Mouse (Mus musculus) midbrain, embryonic 13.5 days (tissue): ENCODE measurements around the gene Kremen1. TPM values are rescaled to one million over a fixed set of nuclear protein-coding genes. Genes with fewer than 3 reads are reported as not detected.

ENCODE experiments used
- ATAC-seq: fragments of 200-750 bp; cut with Nextera tagmentation; 2 replicates; pipeline ENCODE4 v1.8.0; 2017; ENCODE audit warnings: mild to moderate bottlenecking, moderate TSS enrichment, moderate library complexity
- H3K27ac ChIP-seq: fragments of 300-500 bp; sonication (generic); 2 replicates; pipeline ENCODE4 v1.5.1; 2015; ENCODE audit warnings: inconsistent platforms, mild to moderate bottlenecking, moderate library complexity
- H3K27me3 ChIP-seq: fragments of 300-500 bp; sonication (generic); 2 replicates; pipeline ENCODE4 v1.6.1; 2015; ENCODE audit warnings: mild to moderate bottlenecking, inconsistent platforms
- H3K36me3 ChIP-seq: fragments of 300-500 bp; sonication (generic); 2 replicates; pipeline ENCODE4 v1.6.1; 2015; ENCODE audit warnings: mild to moderate bottlenecking, inconsistent platforms
- H3K4me1 ChIP-seq: fragments of 300-500 bp; sonication (generic); replicated peaks from 2 replicates; pipeline ENCODE4 v1.6.1; 2015; ENCODE audit warnings: inconsistent platforms
- H3K4me2 ChIP-seq: fragments of 300-500 bp; sonication (generic); replicated peaks from 2 replicates; pipeline ENCODE4 v1.6.1; 2015; ENCODE audit warnings: moderate library complexity, mild to moderate bottlenecking, inconsistent platforms
- H3K4me3 ChIP-seq: fragments of 300-500 bp; sonication (generic); replicated peaks from 2 replicates; pipeline ENCODE4 v1.5.1; 2015; ENCODE audit warnings: mild to moderate bottlenecking, inconsistent platforms
- H3K9ac ChIP-seq: fragments of 300-500 bp; sonication (generic); replicated peaks from 2 replicates; pipeline ENCODE4 v1.6.1; 2015; ENCODE audit warnings: mild to moderate bottlenecking, inconsistent platforms
- H3K9me3 ChIP-seq: fragments of 300-500 bp; sonication (generic); 2 replicates; pipeline ENCODE4 v1.6.1; 2016; ENCODE audit warnings: mild to moderate bottlenecking, inconsistent platforms
- WGBS: fragments of 180-500 bp; shearing (Covaris S2); methylation state at CpG from one replicate; pipeline ENCODE4 v1.1.7; 2015; 5-methylcytosine and 5-hydroxymethylcytosine counted together
- polyA plus RNA-seq: library from polyadenylated mRNA; unstranded; fragments of >200 nt; fragmentation: Nextera tagmentation; extraction: Ambion mirVana; gene quantifications from 2 replicates; pipeline ENCODE4 v1.2.1, GENCODE M21; 2015

Gene Kremen1
- polyA plus RNA-seq, 1 experiment from 2014 or later: 7.5 TPM

DNA sequence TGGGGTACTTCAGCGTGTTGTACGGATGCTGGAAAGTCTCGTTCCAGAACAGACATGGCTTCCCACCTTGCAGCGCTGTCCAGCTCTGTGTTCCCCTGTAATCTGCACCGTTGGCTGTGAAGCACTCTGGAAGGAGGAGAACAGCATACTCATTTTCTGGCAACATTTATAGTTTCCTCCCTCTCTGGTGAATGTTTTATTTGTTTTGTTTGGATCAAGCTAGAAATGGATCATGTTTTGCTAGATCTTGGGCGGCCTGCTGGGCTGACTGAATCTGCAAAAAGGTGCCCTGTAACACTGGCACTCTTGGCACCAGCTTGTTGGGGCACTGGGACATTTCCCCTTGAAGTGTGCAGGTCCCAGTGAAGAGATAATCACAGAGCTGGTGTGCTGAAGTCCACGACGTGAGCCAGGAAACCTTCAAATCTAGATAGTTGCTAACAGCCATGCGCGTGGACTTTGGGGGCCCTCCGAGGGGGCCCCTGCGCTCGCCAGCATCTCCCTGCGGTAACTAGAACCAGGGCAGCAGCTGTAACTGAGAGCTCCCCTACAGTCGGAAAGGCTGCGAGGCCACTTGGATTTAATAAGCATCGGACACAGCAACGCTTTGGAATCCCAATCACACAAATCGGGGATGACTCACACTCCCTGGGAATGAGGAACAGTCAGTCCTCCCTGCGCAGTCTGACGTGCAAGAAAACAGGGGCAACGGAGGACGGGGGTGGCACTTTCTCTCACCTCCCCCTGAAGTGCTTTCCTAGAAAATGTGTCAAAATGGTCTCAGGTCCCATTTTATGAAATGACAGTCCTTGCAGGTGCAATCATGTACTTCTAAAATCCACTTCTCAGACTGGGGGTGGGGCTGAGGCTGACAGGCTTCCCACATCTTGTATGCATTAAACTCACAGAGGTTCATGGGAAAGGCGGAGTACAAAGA lies 17.3 kb downstream of the Kremen1 start:
- Histone ChIP-seq H3K4me3 (no peak overlapping the region), H3K36me3 (no peaks in the 10 kb centered on the region; the same call in 1 of the 2 replicates), H3K9me3 (no peaks in the 10 kb centered on the region), H3K4me2 (no peak overlapping the region), H3K27ac (no peak overlapping the region), H3K9ac (no peak overlapping the region), H3K27me3 (no peaks in the 10 kb centered on the region), H3K4me1 (peaks cover 38% of the 10 kb centered on the region)
- no peak for ATAC-seq
- 70% methylated on average over 24 of the region's 24 CpGs for WGBS

DNA sequence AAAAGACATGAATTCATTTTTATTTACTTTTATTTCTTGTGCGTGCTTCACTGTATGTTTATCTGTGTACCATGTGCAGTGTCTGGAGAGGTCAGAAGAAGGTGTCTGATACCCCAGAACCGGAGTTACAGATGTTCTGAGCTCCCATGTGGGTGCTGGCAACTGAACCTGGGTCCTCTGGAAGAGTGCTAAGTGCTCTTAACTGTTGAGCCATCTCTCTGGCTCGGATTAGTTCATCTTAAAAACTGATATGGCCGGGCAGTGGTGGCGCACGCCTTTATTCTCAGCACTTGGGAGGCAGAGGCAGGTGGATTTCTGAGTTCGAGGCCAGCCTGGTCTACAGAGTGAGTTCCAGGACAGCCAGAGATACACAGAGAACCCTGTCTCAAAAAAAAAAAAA lies 18.1 kb downstream of the Kremen1 start:
- Histone ChIP-seq H3K9me3 (no peaks in the 10 kb centered on the region), H3K27me3 (no peaks in the 10 kb centered on the region), H3K27ac (no peak overlapping the region), H3K9ac (no peak overlapping the region), H3K4me3 (no peak overlapping the region), H3K4me1 (peaks cover 37% of the 10 kb centered on the region), H3K36me3 (no peaks in the 10 kb centered on the region; the same call in 1 of the 2 replicates), H3K4me2 (no peak overlapping the region)
- WGBS: 95% methylated on average over 7 of the region's 7 CpGs
- no peak for ATAC-seq

DNA sequence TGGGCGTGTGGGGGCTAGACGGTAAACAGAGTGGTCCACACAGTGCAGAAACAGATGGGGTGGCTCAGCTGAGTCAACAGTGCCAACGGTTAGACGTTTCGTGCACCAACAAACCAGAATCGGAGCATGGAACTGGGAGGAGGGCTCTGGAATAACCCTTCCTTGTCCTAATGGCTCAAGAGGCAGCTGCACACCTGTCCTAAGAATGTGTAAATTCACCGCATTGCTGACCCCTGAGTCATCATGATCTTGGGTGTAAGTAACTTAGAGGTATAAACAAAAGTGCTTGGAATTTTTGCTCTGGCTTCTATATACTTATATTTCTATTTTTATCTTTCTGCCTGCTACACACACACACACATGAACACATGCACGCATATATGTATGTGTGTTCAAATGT lies 19.2 kb downstream of the Kremen1 start:
- no peak overlapping the region for H3K27ac ChIP-seq
- no peaks in the 10 kb centered on the region for H3K27me3 ChIP-seq
- H3K9ac ChIP-seq: no peak overlapping the region
- H3K4me3 ChIP-seq: no peak overlapping the region
- no peaks in the 10 kb centered on the region; the same call in 1 of the 2 replicates for H3K36me3 ChIP-seq
- H3K9me3 ChIP-seq: no peaks in the 10 kb centered on the region
- no peak overlapping the region for H3K4me2 ChIP-seq
- peaks cover 34% of the 10 kb centered on the region for H3K4me1 ChIP-seq
- 91% methylated on average over 8 of the region's 8 CpGs for WGBS
- no peak for ATAC-seq

DNA sequence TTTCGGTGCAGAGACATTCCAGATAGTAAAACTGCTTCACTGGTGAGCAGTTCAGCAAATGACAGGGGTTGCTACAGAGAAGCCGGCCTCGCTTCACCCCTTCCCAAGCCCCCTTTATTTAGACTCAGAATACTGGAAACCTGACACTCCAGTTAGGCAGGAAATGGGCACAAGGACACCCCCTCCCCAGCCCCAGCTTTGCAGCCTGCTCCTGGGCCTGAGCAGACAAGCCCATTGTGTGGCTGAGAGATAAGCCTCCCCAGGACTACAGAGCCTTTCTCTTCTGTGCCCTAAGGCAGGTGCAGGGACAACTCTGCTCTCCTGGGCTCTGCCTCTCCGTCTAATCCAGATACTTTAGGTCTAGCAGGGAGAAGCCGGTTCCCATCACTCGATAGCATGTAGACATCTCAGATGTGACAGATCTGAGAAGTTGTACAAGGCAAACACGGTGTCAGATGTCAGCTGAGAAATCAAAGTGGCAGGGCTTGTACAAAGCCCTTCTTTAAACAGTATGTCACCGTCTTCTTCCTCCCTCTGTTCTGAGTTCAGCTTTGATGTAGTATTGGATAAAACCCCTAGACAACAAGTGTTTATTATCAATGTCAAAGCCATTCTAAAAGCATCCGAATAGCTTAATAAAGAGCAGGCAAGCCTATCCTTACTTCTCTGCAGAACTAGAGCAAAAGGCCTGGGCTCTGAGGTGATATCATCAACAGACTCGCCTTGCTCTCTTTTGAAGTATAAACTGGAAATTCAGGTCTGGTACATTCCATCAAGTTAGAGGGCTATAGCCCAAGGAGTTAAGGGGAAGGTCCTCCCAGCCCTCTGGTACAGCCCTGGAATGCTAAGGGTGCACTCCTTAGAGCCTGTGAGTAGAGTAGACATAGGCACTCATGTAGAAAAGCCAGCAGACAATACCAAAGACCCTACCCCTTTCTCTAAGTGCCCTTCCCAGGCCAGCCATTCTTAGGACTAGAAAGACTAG lies 21.4 kb downstream of the Kremen1 start:
- Histone ChIP-seq H3K36me3 (no peaks in the 10 kb centered on the region; the same call in 1 of the 2 replicates), H3K9ac (peak overlapping the region; percentile 30; the same call in 1 of the 2 replicates), H3K4me1 (peaks cover 34% of the 10 kb centered on the region), H3K27me3 (no peaks in the 10 kb centered on the region), H3K4me3 (no peak overlapping the region), H3K4me2 (0 out of 2 replicates have a peak overlapping the region, but pooled peaks have one; percentile 10), H3K9me3 (no peaks in the 10 kb centered on the region), H3K27ac (peak overlapping the region; percentile 6; the same call in 1 of the 2 replicates)
- ATAC-seq: peak; percentile 88
- WGBS: 3% methylated on average over 10 of the region's 10 CpGs

DNA sequence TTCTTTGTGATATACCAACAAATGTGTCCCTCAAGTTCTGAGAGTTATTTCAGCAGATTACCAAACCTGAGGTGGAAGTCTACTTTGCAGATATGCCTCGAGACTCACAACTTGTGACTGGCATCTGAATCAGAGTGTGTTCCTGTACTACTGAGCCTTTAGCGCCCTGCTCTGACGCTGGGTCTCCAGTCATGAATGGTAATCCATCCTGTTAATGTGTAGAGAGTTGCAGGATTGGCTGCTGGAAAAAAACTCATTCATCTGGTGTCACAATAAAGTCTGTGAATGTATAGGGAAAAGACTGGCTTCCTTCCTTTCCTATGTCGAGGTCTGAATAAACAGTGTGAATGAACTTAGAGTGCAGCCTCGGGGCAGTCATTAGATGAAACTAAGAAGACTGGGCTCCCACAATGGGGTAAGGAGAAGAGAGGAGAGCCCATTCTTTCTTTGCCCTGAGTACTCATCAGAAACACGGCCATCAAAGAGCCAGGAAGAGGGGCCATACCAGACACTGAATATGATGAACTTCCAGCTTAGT lies 41.4 kb downstream of the Kremen1 start:
- WGBS: 37% methylated on average over 6 of the region's 6 CpGs
- Histone ChIP-seq H3K4me3 (no peak overlapping the region), H3K27ac (no peak overlapping the region), H3K27me3 (0 out of 2 replicates have a peak, but pooled peaks cover 3% of the 10 kb centered on the region), H3K9me3 (no peaks in the 10 kb centered on the region), H3K36me3 (no peaks in the 10 kb centered on the region), H3K4me2 (no peak overlapping the region), H3K9ac (no peak overlapping the region), H3K4me1 (peaks cover 6% of the 10 kb centered on the region; the same call in 1 of the 2 replicates)
- no peak for ATAC-seq

DNA sequence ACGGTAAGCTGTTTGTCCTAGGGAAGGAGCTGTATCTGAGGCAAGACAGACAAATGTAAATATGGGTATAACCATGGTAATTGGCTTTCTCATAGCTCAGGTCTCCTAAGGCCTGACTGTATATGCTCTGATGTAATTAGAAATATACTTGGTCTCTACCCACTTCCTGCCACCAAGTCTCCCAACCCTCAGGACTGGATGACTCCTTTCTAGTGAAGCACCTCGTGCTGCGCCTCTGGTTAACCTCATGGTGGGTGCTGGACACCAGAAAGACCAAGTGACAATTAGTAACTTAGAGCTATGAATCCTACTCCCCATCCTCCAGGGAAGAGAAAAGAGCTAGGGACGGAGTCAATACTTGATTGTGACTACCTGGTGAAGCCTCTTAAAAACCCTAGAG lies 42.0 kb downstream of the Kremen1 start:
- Histone ChIP-seq H3K9ac (no peak overlapping the region), H3K36me3 (no peaks in the 10 kb centered on the region), H3K4me3 (no peak overlapping the region), H3K4me1 (peaks cover 6% of the 10 kb centered on the region; the same call in 1 of the 2 replicates), H3K4me2 (no peak overlapping the region), H3K27me3 (0 out of 2 replicates have a peak, but pooled peaks cover 3% of the 10 kb centered on the region), H3K9me3 (no peaks in the 10 kb centered on the region), H3K27ac (no peak overlapping the region)
- ATAC-seq: no peak
- 93% methylated on average over 4 of the region's 4 CpGs for WGBS

DNA sequence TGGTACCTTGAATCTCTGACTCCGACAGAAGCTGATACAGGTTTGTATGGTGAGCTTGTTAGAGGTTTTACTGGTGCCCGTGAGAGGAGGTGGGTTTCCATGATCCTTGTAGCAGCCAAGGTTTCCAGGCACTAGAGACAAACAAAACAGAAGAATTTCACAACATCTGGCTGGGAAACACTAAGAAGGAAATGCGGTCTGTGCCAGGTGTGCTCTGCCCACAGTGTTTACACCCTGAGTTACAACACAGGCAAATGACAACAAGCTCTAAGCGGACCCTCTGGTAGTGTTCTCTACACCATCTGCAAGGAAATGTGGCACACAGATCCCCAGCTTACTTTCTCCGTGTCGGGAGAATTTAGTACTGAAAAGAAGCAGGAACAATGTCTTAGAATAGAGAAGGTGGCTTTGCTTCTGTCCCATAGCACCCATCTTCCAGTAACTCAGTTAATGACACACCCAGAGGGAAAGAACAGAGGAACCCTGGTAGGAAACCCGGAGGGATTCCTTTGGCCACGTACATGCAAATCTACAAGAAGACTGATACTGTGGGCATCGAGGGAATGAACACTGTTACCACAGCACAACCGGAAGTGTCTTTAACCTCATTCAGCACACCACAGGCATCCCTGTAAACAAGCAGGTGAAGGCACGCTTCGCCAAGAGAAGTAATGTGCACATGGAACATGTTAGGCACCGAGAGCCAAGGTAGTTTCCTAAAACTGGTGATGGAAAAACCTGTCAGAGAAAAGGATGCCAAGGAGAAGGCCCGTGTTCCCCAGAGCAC lies 45.8 kb downstream of the Kremen1 start:
- H3K9me3 ChIP-seq: no peaks in the 10 kb centered on the region
- 91% methylated on average over 14 of the region's 14 CpGs for WGBS
- H3K9ac ChIP-seq: no peak overlapping the region

DNA sequence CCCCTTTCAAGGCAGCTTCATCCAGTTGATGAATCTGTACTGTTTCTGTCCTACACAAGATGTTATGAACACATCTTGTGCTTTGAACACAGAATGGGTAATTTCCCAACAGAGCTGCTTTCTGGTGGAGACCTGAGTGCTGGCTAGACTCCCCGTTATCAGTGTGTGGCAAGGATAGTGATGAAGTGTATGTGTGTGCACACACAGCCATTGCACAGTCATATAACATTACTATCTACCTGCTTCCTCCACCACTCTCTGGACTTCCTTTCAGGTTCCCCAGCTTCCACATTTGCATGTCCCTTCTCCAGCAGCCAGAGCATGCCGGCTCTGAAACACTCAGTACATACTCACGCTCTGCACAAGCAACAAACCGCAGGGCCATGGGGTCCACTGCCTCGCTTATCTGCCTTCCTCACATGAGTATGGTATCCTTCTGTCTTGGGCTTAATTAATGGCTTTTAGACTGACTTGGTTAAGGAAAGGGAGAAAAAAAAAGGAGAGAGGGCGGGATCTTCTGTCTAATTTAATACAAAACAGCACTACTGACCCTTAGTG lies 46.8 kb downstream of the Kremen1 start:
- Histone ChIP-seq H3K4me1 (peaks cover 11% of the 10 kb centered on the region), H3K27ac (no peak overlapping the region), H3K4me3 (no peak overlapping the region), H3K9ac (no peak overlapping the region), H3K27me3 (0 out of 2 replicates have a peak, but pooled peaks cover 3% of the 10 kb centered on the region), H3K9me3 (no peaks in the 10 kb centered on the region), H3K36me3 (no peaks in the 10 kb centered on the region; the same call in 1 of the 2 replicates), H3K4me2 (no peak overlapping the region)
- 94% methylated on average over 6 of the region's 6 CpGs for WGBS
- ATAC-seq: no peak

More for the DNA sequence above, 45.8 kb downstream of the Kremen1 start:
- ATAC-seq: no peak
- Histone ChIP-seq H3K27me3 (0 out of 2 replicates have a peak, but pooled peaks cover 3% of the 10 kb centered on the region), H3K27ac (no peak overlapping the region), H3K4me3 (no peak overlapping the region), H3K4me2 (no peak overlapping the region), H3K4me1 (peaks cover 17% of the 10 kb centered on the region), H3K36me3 (no peaks in the 10 kb centered on the region)

DNA sequence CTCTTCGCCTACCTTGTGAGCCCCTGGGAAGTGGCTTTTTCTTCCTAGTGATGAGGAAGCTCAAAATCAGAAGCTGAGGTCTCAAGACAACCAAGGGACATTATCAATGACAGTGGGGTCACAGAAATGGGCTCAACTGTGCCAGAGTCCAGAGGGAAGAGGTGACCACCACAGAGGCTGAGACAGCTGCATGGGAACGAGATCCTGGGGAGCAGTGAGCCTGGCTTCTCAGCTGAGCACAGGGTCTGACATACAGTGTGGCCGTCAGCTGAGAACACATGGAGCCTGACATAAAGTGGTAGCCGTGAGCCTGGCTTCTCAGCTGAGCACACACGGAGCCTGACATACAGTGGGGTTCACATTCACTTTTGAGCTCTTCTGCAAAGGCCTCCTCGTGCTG lies 58.3 kb downstream of the Kremen1 start:
- H3K9ac ChIP-seq: no peak overlapping the region
- H3K36me3 ChIP-seq: peaks cover 3% of the 10 kb centered on the region; the same call in 1 of the 2 replicates
- no peaks in the 10 kb centered on the region for H3K9me3 ChIP-seq
- no peaks in the 10 kb centered on the region; the same call in 1 of the 2 replicates for H3K4me1 ChIP-seq
- H3K4me2 ChIP-seq: no peak overlapping the region
- no peaks in the 10 kb centered on the region for H3K27me3 ChIP-seq
- WGBS: 81% methylated on average over 6 of the region's 6 CpGs
- no peak overlapping the region for H3K4me3 ChIP-seq
- ATAC-seq: no peak
- H3K27ac ChIP-seq: no peak overlapping the region

DNA sequence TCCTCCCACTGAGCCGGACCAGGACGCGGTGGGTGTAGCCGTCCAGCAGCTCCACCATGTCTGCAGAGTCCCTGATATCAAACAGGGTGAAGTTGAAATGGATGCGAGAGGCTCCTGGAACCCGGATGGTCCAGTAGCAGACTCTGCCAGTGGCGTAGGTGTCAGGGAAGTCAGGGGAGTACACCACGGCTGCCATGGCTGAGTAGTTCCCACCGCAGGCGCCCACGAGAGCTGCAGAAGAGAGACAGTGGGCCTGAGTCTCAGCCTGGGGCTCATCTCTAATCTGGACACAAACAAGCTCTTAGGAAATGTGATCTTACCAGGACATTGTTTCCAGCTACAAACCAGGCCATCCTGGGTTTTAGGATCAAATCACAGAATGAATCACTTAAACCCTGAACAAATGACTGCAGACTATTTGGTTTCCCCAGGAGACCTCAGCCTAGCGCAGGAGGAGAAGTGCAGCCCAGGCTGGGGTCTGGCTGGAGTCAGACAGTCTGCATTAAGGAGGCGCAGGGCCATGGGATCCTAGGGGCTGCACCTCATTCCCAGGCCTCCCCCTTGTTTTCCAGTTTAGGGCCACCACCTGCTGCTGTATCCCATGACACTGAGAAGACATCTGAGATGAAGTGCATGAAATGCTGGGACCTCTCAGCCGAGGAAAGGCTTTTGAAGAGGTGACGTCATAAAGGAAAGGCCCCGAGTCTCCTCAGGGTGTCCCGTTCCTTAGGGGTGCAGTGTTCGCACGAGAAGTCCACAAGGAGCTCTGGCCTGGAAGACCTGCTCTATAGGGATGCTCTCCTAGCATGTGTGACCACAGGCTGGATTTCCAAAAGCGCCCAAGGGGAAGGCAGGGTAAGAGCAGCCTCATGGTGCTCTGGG lies 59.3 kb downstream of the Kremen1 start:
- Histone ChIP-seq H3K9ac (no peak overlapping the region), H3K4me2 (no peak overlapping the region), H3K36me3 (no peaks in the 10 kb centered on the region)

More for the DNA sequence above, 59.3 kb downstream of the Kremen1 start:
- H3K9me3 ChIP-seq: no peaks in the 10 kb centered on the region
- ATAC-seq: 0 out of 2 replicates have a peak, but pooled peaks have one; percentile 27
- 69% methylated on average over 20 of the region's 20 CpGs for WGBS
- H3K4me1 ChIP-seq: peaks cover 3% of the 10 kb centered on the region; the same call in 1 of the 2 replicates
- no peak overlapping the region for H3K27ac ChIP-seq
- no peaks in the 10 kb centered on the region for H3K27me3 ChIP-seq
- H3K4me3 ChIP-seq: no peak overlapping the region
